Mouse (Mus musculus) heart, adult 2 months (tissue): ENCODE data around the gene Steap3.
A peak's percentile ranks its signal among the peaks of the same experiment; 100 is the strongest.

Experiments
- CTCF ChIP-seq: fragments of 200-600 bp; IDR thresholded peaks from 2 replicates; pipeline ENCODE4 v1.8.1; 2022; ENCODE audit warnings: antibody characterized with exemption, mild to moderate bottlenecking, moderate library complexity
- EP300 ChIP-seq: fragments of 200-500 bp; IDR thresholded peaks from 2 replicates; pipeline ENCODE4 v1.6.1; 2011; ENCODE audit warnings: low read depth, low read length, control low read depth; ENCODE audit not compliant: insufficient read depth
- POLR2A ChIP-seq: fragments of 200-500 bp; IDR thresholded peaks from 2 replicates; pipeline ENCODE4 v1.6.1; 2011; ENCODE audit warnings: mild to moderate bottlenecking, low read depth, low read length, control low read depth; ENCODE audit not compliant: insufficient read depth

- TF ChIP-seq CTCF (no peak), EP300 (no peak), POLR2A (0 out of 2 replicates have a peak, but pooled peaks have one; percentile 12)
Measured at GRCm38 (mm10) chr1:120258744-120259143, 13.8 kb downstream of the Steap3 start.
